Mouse (Mus musculus) frontal cortex, adult 2 months (tissue): Measurements from ENCODE around the gene H2-DMa. TPM values are rescaled to one million over a fixed set of nuclear protein-coding genes. Genes with fewer than 3 reads are reported as not detected.
"Not testable (repeated sequence)": the region's sequence is repeated elsewhere in the genome, so short reads cannot be mapped to it uniquely, and the experiment has no call there.

Experiments
- DNase-seq, 2 experiments: peaks; one replicate each; pipeline ENCODE4 v3.0.0; 2022; ENCODE audit warnings: low spot score in 1 of 2; ENCODE audit errors: extremely low spot score in 1 of 2
- polyA plus RNA-seq: library from polyadenylated mRNA; depleted of rRNA; stranded (reverse); fragments of >200 nt; gene quantifications from 2 replicates; pipeline ENCODE4 v1.2.3, GENCODE M21; 2012

H2-DMa gene
- polyA plus RNA-seq, 1 experiment, result 26.8 TPM

GRCm38 (mm10) chr17:34143461-34143860, 24.1 kb downstream of the H2-DMa start:
- DNase-seq, result no peak

- not testable (repeated sequence) for DNase-seq
Measured at GRCm38 (mm10) chr17:34144221-34144620, 24.9 kb downstream of the H2-DMa start.

DNA sequence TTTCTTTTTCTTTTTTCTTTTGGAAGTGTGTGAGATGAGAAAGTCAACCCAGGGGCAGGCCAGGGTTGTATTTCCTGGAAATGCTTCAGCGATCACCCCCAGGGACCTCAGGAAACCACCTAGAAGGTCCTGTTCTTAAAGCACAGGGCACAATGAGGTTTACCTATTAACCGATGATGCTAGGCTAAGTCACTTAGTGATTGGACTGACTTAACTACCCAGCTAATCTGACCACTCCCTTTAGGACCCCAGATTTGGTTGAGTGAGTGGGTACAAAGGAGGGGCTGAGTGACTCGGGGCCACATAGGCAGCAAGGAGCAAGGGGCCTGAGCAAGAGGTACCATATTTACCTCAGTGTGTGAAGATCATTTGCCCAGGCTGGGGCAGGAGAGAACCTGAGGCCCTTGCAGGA, 25.6 kb downstream of the H2-DMa start:
- DNase-seq, result no peak

DNA sequence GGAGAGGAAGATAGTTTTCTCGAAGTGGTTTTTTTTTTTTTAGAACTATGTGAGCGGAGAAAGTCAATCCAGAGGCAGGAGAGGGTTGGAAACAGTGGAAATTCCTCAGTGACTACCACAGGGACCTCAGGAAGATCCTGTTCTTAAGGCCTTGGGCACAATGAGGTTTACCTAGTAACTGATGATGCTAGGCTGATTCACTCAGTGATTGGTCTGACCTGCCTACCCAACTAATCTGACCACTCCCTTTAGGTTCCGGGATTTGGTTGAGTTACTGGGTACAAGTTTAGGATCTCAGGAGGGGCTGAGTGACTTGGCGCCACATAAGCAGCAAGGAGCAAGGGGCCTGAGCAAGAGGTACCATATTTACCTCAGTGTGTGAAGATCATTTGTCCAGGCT, 33.6 kb downstream of the H2-DMa start, which contains the start of gene H2-DMb1:
H2-DMb1 (plus strand) TSS at position 150 of the 400 bp plus-strand sequence.
- peak in 1 of 2 experiments; percentile 81 for DNase-seq

GRCm38 (mm10) chr17:34155534-34155933, 36.2 kb downstream of the H2-DMa start:
- DNase-seq, result no peak

DNA sequence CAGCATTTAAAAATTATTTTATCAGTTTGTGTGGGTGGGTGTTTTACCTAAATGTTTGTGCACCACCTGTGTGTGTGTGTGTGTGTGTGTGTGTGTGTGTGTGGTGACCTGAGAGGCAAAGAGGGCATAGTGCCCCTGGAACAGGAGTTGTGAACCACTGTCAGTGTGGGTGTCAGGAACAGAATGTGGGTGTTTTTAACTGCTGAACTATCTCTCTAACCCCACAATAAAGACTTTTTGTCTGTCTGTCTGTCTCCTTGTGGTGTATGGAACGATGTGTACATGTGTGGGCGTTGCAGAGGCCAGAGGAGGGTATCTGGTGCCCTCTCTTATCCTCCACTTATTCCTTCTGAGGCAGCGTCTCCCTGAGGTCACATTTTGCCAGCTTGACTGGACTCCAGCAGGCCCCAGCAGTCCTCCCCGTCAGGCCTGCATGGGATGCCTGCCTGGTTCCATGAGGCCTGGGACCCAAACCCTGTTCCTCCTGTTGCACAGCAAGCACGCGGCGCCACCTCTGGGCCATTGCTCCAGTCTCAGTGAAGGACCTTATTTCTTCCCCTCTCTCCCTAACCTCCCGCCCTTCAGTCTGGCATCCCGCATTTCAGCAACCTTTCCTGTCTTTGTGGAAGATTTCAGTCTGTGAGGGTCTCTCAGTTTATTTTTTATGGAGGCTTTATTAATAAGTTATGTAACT, 45.0 kb downstream of the H2-DMa start:
- DNase-seq, result no peak

DNA sequence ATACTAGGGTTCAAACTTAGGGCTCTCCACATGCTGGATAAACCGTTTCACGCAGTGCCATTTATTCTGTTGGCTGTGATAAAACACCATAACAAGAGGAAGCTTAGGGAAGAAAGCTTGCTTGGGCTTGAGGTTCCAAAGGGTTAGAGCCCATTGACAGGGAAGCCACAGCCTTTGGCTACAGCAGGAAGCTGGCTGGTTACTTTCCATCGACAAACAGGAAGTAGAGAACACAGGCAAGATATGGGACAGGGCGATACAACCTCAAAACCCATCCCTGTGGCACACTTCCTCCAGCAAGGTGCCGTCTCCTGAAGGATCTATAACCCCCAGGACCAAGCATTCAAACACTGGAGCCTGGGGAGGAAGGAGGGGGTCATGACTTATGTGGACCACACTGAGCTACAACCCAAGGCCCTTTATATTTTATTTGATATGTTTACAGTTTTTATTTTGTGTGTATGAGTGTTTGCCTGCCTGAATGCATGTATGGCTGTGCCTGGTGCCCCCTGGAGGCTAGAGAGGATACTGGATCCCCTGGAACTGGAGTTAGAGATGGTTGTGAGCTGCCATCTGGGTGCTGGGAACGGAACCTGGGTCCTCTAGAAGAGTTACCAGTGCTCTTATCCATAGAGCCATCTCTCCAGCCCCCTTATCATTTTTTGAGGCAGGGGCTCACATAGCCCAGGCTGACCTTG, 45.8 kb downstream of the H2-DMa start:
- DNase-seq, result no peak

DNA sequence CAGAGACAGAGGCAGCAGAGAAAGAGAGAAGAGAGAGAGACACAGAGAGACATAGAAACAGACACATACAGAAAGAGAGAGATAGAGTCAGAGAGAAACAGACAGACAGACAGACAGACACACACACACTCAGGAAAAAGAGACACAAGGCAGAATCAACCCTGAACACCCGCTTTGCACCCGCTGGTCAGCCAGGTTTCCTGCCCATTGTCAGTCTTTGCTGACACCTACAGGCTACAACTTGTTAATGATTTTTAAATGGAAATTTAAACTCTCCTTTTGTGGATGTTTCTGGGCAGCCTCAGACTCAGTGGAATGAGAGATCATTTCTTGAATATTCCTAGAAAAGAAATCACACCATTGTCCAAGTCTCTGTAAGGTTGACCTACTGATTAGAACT, 49.9 kb downstream of the H2-DMa start:
- peak in 1 of 2 experiments; percentile 62 for DNase-seq

DNA sequence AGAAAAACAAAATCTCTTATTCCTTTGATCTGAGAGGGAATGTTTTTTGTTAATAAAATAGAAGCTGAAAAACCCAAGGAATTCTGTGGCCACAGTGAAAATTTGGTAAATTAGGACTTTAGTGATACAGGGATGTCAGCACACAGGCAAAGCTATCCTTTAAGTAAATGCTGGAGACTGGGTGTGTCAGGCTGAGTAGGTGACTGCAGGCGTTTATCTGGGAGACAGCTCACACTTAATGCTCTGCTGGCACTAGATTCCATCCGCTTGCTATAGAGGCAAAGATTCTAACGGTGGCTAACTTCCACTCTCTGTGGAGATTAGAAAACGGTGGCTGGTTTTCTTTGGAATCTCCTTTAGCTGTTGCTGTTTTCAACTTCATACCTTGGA, 51.1 kb downstream of the H2-DMa start:
- no peak for DNase-seq

GRCm38 (mm10) chr17:34170877-34171498, 51.6 kb downstream of the H2-DMa start:
- peak; percentile 30 to 93 for DNase-seq

GRCm38 (mm10) chr17:34172528-34172927, 53.2 kb downstream of the H2-DMa start:
- no peak for DNase-seq

DNA sequence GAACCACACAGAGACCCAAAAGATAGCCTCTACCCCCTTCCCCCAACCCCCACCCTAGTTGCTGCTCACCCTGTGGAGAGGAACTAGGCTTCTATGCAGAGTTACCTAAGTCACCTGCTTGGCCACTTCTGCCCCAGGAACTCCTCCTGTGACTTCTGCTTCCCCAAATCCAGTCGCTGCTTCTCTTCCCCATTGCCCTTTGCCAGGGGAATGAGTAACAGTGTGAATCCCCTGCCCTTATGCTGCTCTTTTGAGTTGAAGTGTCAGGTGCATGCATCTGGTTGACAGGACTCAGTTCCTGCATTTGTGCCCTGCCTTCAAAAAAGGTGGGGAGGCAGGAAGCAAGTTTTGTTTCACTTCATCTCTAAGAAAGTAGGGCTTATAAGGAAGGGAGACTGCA, 54.7 kb downstream of the H2-DMa start:
- no peak for DNase-seq

GRCm38 (mm10) chr17:34177179-34177578, 57.8 kb downstream of the H2-DMa start:
- no peak for DNase-seq

GRCm38 (mm10) chr17:34179019-34179418, 59.7 kb downstream of the H2-DMa start:
- DNase-seq, result no peak

DNA sequence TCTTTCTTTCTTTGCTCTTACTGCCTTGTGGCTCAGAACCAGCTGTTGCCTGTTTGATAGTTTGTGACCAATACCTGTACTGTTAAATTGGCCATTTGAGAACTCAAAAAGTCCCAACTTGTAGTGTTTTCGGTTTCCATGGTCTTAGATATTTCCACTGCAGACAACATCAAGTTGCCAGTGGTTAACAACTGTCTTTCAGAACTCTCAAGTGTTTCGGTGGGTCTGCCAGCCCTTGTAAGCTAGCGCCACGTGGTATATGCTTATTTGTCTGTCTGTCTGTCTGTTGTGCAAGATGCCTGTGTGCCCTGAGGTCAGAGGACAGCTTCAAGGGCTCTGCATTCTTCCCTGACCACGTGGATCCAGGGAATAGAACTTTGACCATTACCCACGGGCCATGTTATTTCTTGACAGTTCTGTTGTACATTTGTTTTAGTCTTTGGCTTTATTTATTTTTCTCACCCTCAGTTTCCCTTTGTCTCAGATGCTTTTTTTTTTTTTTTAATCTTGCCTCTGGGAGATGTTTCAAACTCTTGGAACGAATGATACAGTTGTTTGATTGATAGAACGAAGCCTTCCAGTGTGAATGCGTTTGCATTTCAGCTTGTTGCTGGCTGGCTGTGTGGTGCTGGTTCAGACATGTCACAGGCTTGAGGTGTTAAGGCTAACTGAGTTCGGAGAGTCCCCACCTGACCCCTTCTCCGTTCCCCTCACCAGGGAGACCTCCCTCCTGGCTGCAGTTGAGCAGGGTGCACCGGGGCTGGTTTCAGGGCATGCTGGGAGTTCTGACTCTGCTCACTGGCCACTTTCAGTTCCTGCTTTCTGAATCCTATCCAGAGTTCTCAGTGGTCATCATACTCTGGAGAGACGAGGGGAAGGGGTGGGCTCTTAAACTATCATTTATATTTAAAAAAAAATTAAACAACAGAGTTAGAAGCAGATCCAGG, 60.8 kb downstream of the H2-DMa start:
- no peak for DNase-seq

DNA sequence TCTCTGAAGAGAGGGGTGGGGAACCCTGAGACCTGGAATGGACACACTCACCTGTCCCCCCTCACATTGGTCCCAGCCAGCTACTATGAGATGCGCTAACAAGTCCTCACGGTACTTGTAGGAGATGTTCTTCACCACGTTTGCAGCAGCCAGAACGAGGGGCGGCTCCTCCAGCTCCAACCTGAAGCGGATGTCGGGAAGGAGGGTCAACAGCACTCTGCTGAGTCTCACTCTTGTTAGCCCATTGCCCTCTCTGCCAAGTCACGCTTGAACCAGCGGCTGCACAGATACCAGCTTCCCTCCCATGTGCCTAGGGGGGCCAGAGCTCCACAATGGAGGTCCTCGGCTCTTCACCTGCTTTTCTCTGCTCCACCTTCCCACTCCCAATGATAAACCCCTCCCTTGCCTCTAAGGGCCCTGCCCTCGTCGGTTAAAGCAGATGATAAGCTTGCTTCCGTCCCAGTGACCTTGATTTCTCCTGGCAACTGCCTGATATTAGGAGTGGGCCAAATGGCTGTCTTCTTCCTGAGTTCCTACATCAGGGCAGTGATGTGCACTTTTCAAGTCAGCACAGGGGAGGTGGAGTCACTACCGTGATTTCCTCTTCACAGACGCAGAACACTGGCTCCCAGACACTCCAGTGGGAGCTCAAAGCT, 64.4 kb downstream of the H2-DMa start:
- no peak for DNase-seq

GRCm38 (mm10) chr17:34185526-34185925, 66.2 kb downstream of the H2-DMa start:
- no peak for DNase-seq

GRCm38 (mm10) chr17:34186885-34187260, 67.5 kb downstream of the H2-DMa start:
- DNase-seq, result no peak

GRCm38 (mm10) chr17:34187261-34187916, 68.0 kb downstream of the H2-DMa start, which contains the start of the genes Tap1 and Psmb9:
Gene Tap1, plus strand, starts transcription at chr17:34187553.
Gene Psmb9, minus strand, starts transcription at chr17:34187764.
- peak; percentile 86 to 98 for DNase-seq
